Comparison of ENCODE assay signal across 9 mouse cellular contexts in the genomic region with DNA sequence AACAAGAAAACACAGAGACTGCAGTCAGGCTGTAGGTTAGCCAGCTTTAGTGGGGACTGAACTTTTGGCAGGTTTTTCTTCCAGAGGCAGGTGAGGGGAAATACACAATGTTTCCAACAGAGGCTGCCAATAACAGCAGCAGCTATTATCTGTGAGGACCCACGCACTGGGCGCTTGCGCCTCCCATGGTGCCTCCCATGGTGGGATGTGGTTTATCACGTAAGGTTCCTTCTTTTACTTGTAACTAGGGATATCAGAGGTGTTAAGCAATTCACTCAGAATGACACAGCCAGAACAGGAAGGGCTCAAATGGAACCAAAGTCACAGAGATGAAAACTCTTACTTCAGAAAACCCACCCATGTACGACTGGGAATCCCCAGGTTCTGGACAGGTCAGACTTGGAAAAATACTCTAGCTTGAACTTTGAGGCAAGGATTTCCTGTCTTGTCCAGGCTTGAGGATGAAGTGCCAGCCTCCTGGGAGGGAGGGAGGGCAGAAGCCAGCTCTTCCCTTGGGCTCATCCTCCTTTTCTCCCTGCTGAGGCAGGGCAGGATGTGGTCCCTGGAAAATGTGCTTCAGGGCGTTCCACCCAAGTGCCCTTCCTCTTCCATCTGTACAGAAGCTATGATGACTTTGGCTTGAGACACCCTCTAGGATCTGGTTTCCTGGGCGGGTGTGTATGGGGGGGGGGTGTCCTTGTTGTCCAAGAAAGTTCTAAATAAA. TPM values are rescaled to one million over a fixed set of nuclear protein-coding genes. Genes with fewer than 3 reads are reported as not detected.
DNase-seq lines count a peak whose midpoint lies in the region; ATAC-seq and TF ChIP-seq lines count a peak whose summit lies in the region.
"Had no signal": no experiment of that assay in that cellular context is flagged by ENCODE, and none has a peak within 500 bp of the region (broad histone marks: within the 10 kb centered on the region; RNA-seq: fewer than 3 reads in every experiment).

No protein-coding gene starts in this region.

- WGBS in heart, adult 2 months: 22% methylated on average over 7 of the region's 7 CpGs
- 65% methylated on average over 7 of the region's 7 CpGs for WGBS in intestine, embryonic 15.5 days
- WGBS in lung, postnatal 0 days: 41% methylated on average over 7 of the region's 7 CpGs
- 75% methylated on average over 7 of the region's 7 CpGs for WGBS in cerebellum, adult 2 months

- peak overlapping the region; percentile 79 for H3K27ac ChIP-seq in heart, adult 2 months
- H3K27ac ChIP-seq in intestine, embryonic 15.5 days: 0 out of 2 replicates have a peak overlapping the region, but pooled peaks have one; percentile 36
- peak overlapping the region; percentile 88 for H3K27ac ChIP-seq in lung, postnatal 0 days (ENCODE audit: low read length)
- H3K27ac ChIP-seq in cerebellum, adult 2 months (ENCODE audit: insufficient read depth, low read length): no peak overlapping the region
- H3K27ac ChIP-seq: neural tube, embryonic 12.5 days had no signal

- no peak overlapping the region for H3K9ac ChIP-seq in heart, adult 2 months (ENCODE audit: low read depth, low read length)
- H3K9ac ChIP-seq in intestine, embryonic 15.5 days: no peak overlapping the region
- H3K9ac ChIP-seq in lung, postnatal 0 days (replicated peaks; ENCODE audit: low read depth): 0 out of 2 replicates have a peak overlapping the region, but pooled peaks have one; percentile 16
- H3K9ac ChIP-seq: neural tube, embryonic 12.5 days had no signal

- no peak for ATAC-seq in intestine, embryonic 15.5 days
- peak; percentile 56 for ATAC-seq in lung, postnatal 0 days

- H3K4me3 ChIP-seq in heart, adult 2 months: no peak overlapping the region
- no peak overlapping the region for H3K4me3 ChIP-seq in intestine, embryonic 15.5 days (replicated peaks)
- H3K4me3 ChIP-seq in lung, postnatal 0 days (ENCODE audit: low read depth, low read length): no peak overlapping the region
- no peak overlapping the region for H3K4me3 ChIP-seq in cerebellum, adult 2 months (replicated peaks; ENCODE audit: insufficient read depth, low read depth, low read length)
- H3K4me3 ChIP-seq: neural tube, embryonic 12.5 days had no signal

- intact Hi-C loops in heart, adult 2 months (cut with DNase I): no loop called here
- intact Hi-C loops in heart, postnatal 10 days (cut with DNase I): no loop called here
- intact Hi-C loops in gastrocnemius, postnatal 14 days (cut with DNase I; ENCODE audit: low total_unique reads): no loop called here

- H3K79me2 ChIP-seq in heart, adult 2 months (replicated peaks; ENCODE audit: control insufficient read depth, insufficient read depth, low read length): peaks cover 3% of the 10 kb centered on the region

- H3K4me1 ChIP-seq in heart, adult 2 months (ENCODE audit: control insufficient read depth, insufficient read depth, low read length): peaks cover 55% of the 10 kb centered on the region
- peaks cover 47% of the 10 kb centered on the region for H3K4me1 ChIP-seq in intestine, embryonic 15.5 days (replicated peaks)
- peaks cover 23% of the 10 kb centered on the region for H3K4me1 ChIP-seq in lung, postnatal 0 days (ENCODE audit: insufficient read depth, low read depth, low read length)
- no peaks in the 10 kb centered on the region for H3K4me1 ChIP-seq in cerebellum, adult 2 months (ENCODE audit: control insufficient read depth, insufficient read depth, low read length)

- H3K36me3 ChIP-seq in heart, adult 2 months (ENCODE audit: control insufficient read depth, insufficient read depth, low read length): no peaks in the 10 kb centered on the region
- H3K36me3 ChIP-seq in intestine, embryonic 15.5 days: no peaks in the 10 kb centered on the region
- no peaks in the 10 kb centered on the region for H3K36me3 ChIP-seq in lung, postnatal 0 days (ENCODE audit: insufficient read depth, low read length)
- H3K36me3 ChIP-seq: neural tube, embryonic 12.5 days had no signal

- TF ChIP-seq EP300 in heart, adult 2 months (IDR thresholded peaks at IDR 0.05; ENCODE audit: insufficient read depth, low read depth, low read length): no peak
- peak; percentile 59; the same call in 1 of the 2 replicates for TF ChIP-seq EP300 in lung, postnatal 0 days (IDR thresholded peaks at IDR 0.05)

- no peak overlapping the region for H3K4me2 ChIP-seq in intestine, embryonic 15.5 days (replicated peaks)
- H3K4me2 ChIP-seq in lung, postnatal 0 days (replicated peaks; ENCODE audit: low read depth, low read length): peak overlapping the region; percentile 22
- H3K4me2 ChIP-seq: neural tube, embryonic 12.5 days had no signal

- no peak for TF ChIP-seq CTCF in heart, adult 2 months (IDR thresholded peaks at IDR 0.05)
- no peak for TF ChIP-seq CTCF in lung, postnatal 0 days (IDR thresholded peaks at IDR 0.05)
- TF ChIP-seq CTCF in cerebellum, adult 2 months (IDR thresholded peaks at IDR 0.05; ENCODE audit: borderline replicate concordance, insufficient read depth, low read depth, low read length): no peak

- peak; percentile 52 to 61 for DNase-seq in heart, adult 2 months
- DNase-seq in heart, postnatal 10 days: no peak
- peak; percentile 24 for DNase-seq in T-cell, adult 2 months (ENCODE audit: low spot score)
- peak; percentile 70 for DNase-seq in lung, postnatal 0 days (ENCODE audit: low spot score)
- no peak for DNase-seq in cerebellum, adult 2 months
- DNase-seq in retina, postnatal 1 day: no peak
- no peak for DNase-seq in gastrocnemius, postnatal 14 days

- H3K9me3 ChIP-seq in intestine, embryonic 15.5 days: no peaks in the 10 kb centered on the region
- no peaks in the 10 kb centered on the region for H3K9me3 ChIP-seq in lung, postnatal 0 days (ENCODE audit: low read length)
- H3K9me3 ChIP-seq: neural tube, embryonic 12.5 days had no signal

- H3K27me3 ChIP-seq in heart, adult 2 months (ENCODE audit: control insufficient read depth, insufficient read depth, low read length): no peaks in the 10 kb centered on the region
- H3K27me3 ChIP-seq in intestine, embryonic 15.5 days (replicated peaks): no peaks in the 10 kb centered on the region
- H3K27me3 ChIP-seq in lung, postnatal 0 days (replicated peaks; ENCODE audit: insufficient read depth, low read length): no peaks in the 10 kb centered on the region
- H3K27me3 ChIP-seq in cerebellum, adult 2 months (ENCODE audit: control insufficient read depth, insufficient read depth, low read length): no peaks in the 10 kb centered on the region
- H3K27me3 ChIP-seq: neural tube, embryonic 12.5 days had no signal

- TF ChIP-seq POLR2A in heart, adult 2 months (IDR thresholded peaks at IDR 0.05; ENCODE audit: insufficient read depth, low read depth, low read length): no peak
- no peak for TF ChIP-seq POLR2A in cerebellum, adult 2 months (IDR thresholded peaks at IDR 0.05; ENCODE audit: borderline replicate concordance, insufficient read depth, low read length)

RNA-seq across cellular contexts. Expression of gene Cd9, which starts 12.8 kb away (rescaled TPM):
- total RNA-seq in heart, adult 2 months (2021): 10 to 100 TPM; 51.6 to 67.2 TPM
- polyA plus RNA-seq in heart, adult 2 months (2012; rRNA removed): 97.7 and 108 TPM in 2 replicates
- 10 to 100 TPM; 77.7 to 79.8 TPM for total RNA-seq in heart, postnatal 10 days (2021)
- polyA plus RNA-seq in intestine, embryonic 15.5 days (2015; fragmentation: Nextera tagmentation; extraction: Ambion mirVana): 160 and 171 TPM in 2 replicates
- 962 and 974 TPM in 2 replicates for polyA plus RNA-seq in lung, postnatal 0 days (2015; fragmentation: Nextera tagmentation; extraction: Ambion mirVana)
- 91.2 and 96.9 TPM in 2 replicates for polyA plus RNA-seq in cerebellum, adult 2 months (2012; rRNA removed)
- total RNA-seq in gastrocnemius, postnatal 14 days (2021): 10 to 100 TPM; 47.6 to 76.0 TPM

Comparison
In these comparisons a context has a peak if more than half of its experiments do, and no peak if none do; other contexts are left out.
1. DNase-seq: peak in heart, adult 2 months (2 of 2), T-cell, adult 2 months (single experiment) and lung, postnatal 0 days (single experiment); none in heart, postnatal 10 days (0 of 2), cerebellum, adult 2 months (0 of 2), retina, postnatal 1 day (single experiment) and gastrocnemius, postnatal 14 days (single experiment).